Mouse (Mus musculus) embryo, embryonic 10.5 days (tissue): ENCODE data around the gene Acp2.

ENCODE experiments used
- DNase-seq: peaks from one replicate; pipeline ENCODE4 v3.0.0-alpha.2; 2015; ENCODE audit warnings: low spot score

The Acp2 gene

GRCm38 (mm10) chr2:91202222-91202971 lies at the start of gene Acp2, which contains the start of gene Nr1h3:
Gene Acp2 (plus strand): TSS chr2:91202885.
Gene Nr1h3 (minus strand): TSS chr2:91202834.
- peak; percentile 96 for DNase-seq

- DNase-seq = no peak
Observed at GRCm38 (mm10) chr2:91152885-91153377, 49.8 kb upstream of the Acp2 start.

GRCm38 (mm10) chr2:91154091-91154490 lies 48.6 kb upstream of the Acp2 start:
- no peak for DNase-seq

GRCm38 (mm10) chr2:91157002-91157752 lies 45.5 kb upstream of the Acp2 start:
- no peak for DNase-seq

GRCm38 (mm10) chr2:91160591-91160990 lies 42.1 kb upstream of the Acp2 start:
- no peak for DNase-seq

GRCm38 (mm10) chr2:91162952-91163351 lies 39.7 kb upstream of the Acp2 start:
- no peak for DNase-seq

- no peak for DNase-seq
Observed at GRCm38 (mm10) chr2:91163532-91163931, 39.2 kb upstream of the Acp2 start.

GRCm38 (mm10) chr2:91164991-91165390 lies 37.7 kb upstream of the Acp2 start:
- DNase-seq = no peak

- no peak for DNase-seq
Observed at GRCm38 (mm10) chr2:91167629-91168028, 35.1 kb upstream of the Acp2 start.

- no peak for DNase-seq
Observed at GRCm38 (mm10) chr2:91169587-91170322, 32.9 kb upstream of the Acp2 start.

- no peak for DNase-seq
Observed at GRCm38 (mm10) chr2:91175490-91175889, 27.2 kb upstream of the Acp2 start.

GRCm38 (mm10) chr2:91176234-91176633 lies 26.5 kb upstream of the Acp2 start:
- no peak for DNase-seq

GRCm38 (mm10) chr2:91179825-91180224 lies 22.9 kb upstream of the Acp2 start:
- DNase-seq = no peak

GRCm38 (mm10) chr2:91180706-91181105 lies 22.0 kb upstream of the Acp2 start:
- DNase-seq = no peak

- DNase-seq = peak; percentile 20
Observed at GRCm38 (mm10) chr2:91182016-91182404, 20.7 kb upstream of the Acp2 start.

GRCm38 (mm10) chr2:91182405-91183147 lies 20.1 kb upstream of the Acp2 start:
- DNase-seq = peak; percentile 88

GRCm38 (mm10) chr2:91183148-91183513 lies 19.6 kb upstream of the Acp2 start:
- DNase-seq = peak; percentile 97

- DNase-seq = no peak
Observed at GRCm38 (mm10) chr2:91183711-91184405, 18.8 kb upstream of the Acp2 start, which contains the start of gene Madd. Gene Madd (minus strand): TSS chr2:91183837.

- no peak for DNase-seq
Observed at GRCm38 (mm10) chr2:91186208-91186607, 16.5 kb upstream of the Acp2 start.

- DNase-seq = no peak
Observed at GRCm38 (mm10) chr2:91187431-91187830, 15.3 kb upstream of the Acp2 start.

GRCm38 (mm10) chr2:91190501-91190900 lies 12.2 kb upstream of the Acp2 start:
- no peak for DNase-seq
